Comparison of ENCODE assay signal across 16 mouse cellular contexts in the genomic region with DNA sequence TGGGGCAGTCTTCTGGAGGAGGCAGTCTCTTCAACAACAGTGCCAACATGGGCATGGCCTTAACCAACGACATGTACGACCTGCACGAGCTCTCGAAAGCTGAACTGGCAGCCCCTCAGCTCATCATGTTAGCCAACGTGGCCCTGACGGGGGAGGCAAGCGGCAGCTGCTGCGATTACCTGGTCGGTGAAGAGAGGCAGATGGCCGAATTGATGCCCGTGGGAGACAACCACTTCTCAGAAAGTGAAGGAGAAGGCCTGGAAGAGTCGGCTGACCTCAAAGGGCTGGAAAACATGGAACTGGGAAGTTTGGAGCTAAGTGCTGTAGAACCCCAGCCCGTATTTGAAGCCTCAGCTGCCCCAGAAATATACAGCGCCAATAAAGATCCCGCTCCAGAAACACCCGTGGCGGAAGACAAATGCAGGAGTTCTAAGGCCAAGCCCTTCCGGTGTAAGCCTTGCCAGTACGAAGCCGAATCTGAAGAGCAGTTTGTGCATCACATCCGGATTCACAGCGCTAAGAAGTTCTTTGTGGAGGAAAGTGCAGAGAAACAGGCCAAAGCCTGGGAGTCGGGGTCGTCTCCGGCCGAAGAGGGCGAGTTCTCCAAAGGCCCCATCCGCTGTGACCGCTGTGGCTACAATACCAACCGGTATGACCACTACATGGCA. TPM values are rescaled to one million over a fixed set of nuclear protein-coding genes. Genes with fewer than 3 reads are reported as not detected.
A peak's percentile ranks its signal among the peaks of the same experiment; 100 is the strongest.
DNase-seq lines count a peak whose midpoint lies in the region; ATAC-seq and TF ChIP-seq lines count a peak whose summit lies in the region.
"Had no signal": no experiment of that assay in that cellular context is flagged by ENCODE, and none has a peak within 500 bp of the region (broad histone marks: within the 10 kb centered on the region; RNA-seq: fewer than 3 reads in every experiment).

No protein-coding gene starts in this region.

- intact Hi-C loops in left cerebral cortex, postnatal 10 days (cut with DNase I): no loop called here

- H3K9me3 ChIP-seq in forebrain, embryonic 12.5 days: no peaks in the 10 kb centered on the region
- no peaks in the 10 kb centered on the region for H3K9me3 ChIP-seq in forebrain, postnatal 0 days (ENCODE audit: low read length)
- no peaks in the 10 kb centered on the region for H3K9me3 ChIP-seq in liver, embryonic 11.5 days (ENCODE audit: control insufficient read depth, low read length)
- H3K9me3 ChIP-seq in CH12.LX (replicated peaks; ENCODE audit: low read length): peaks cover 18% of the 10 kb centered on the region
- H3K9me3 ChIP-seq in embryonic facial prominence, embryonic 12.5 days: no peaks in the 10 kb centered on the region
- H3K9me3 ChIP-seq: liver, embryonic 15.5 days had no signal

- H3K79me2 ChIP-seq in CH12.LX (replicated peaks; ENCODE audit: control insufficient read depth, extremely low read depth, insufficient read depth, poor library complexity, severe bottlenecking): peaks cover 62% of the 10 kb centered on the region

- dilution Hi-C loops in CH12.LX (cut with MboI; ENCODE audit: extremely low pct_ligation_motif_present, extremely low pct_unique_long_range_greater_than_20kb, low sequenced_read_pairs): no loop called here

- no peak overlapping the region for H3K27ac ChIP-seq in forebrain, embryonic 12.5 days
- H3K27ac ChIP-seq in forebrain, postnatal 0 days (ENCODE audit: low read depth, low read length): no peak overlapping the region
- H3K27ac ChIP-seq in liver, embryonic 11.5 days (ENCODE audit: low read depth, low read length): no peak overlapping the region
- H3K27ac ChIP-seq in CH12.LX (ENCODE audit: insufficient read depth, low read depth): no peak overlapping the region
- H3K27ac ChIP-seq in embryonic facial prominence, embryonic 12.5 days: no peak overlapping the region
- H3K27ac ChIP-seq: gastrocnemius, adult 2 months; liver, embryonic 15.5 days had no signal

- TF ChIP-seq EP300 in CH12.LX (IDR thresholded peaks at IDR 0.05; ENCODE audit: low read length): no peak

- 95% methylated on average over 30 of the region's 30 CpGs for WGBS in forebrain, embryonic 12.5 days
- WGBS in forebrain, postnatal 0 days: 94% methylated on average over 30 of the region's 30 CpGs
- WGBS in liver, embryonic 11.5 days: 93% methylated on average over 30 of the region's 30 CpGs
- WGBS in embryonic facial prominence, embryonic 12.5 days: 95% methylated on average over 30 of the region's 30 CpGs

- peaks cover 10% of the 10 kb centered on the region for H3K4me1 ChIP-seq in forebrain, embryonic 12.5 days
- H3K4me1 ChIP-seq in forebrain, postnatal 0 days (ENCODE audit: insufficient read depth): 0 out of 2 replicates have a peak, but pooled peaks cover 3% of the 10 kb centered on the region
- H3K4me1 ChIP-seq in liver, embryonic 11.5 days (replicated peaks; ENCODE audit: control insufficient read depth, insufficient read depth, low read length): peaks cover 6% of the 10 kb centered on the region
- peaks cover 3 to 48% of the 10 kb centered on the region in 2 experiments for H3K4me1 ChIP-seq in CH12.LX (ENCODE audit: control insufficient read depth in 1 of 2, insufficient read depth in 2 of 2)
- peaks cover 26% of the 10 kb centered on the region for H3K4me1 ChIP-seq in embryonic facial prominence, embryonic 12.5 days

- in situ Hi-C loops in CH12.LX (cut with MboI; ENCODE audit: low pct_ligation_motif_present, low pct_unique_long_range_greater_than_20kb, low sequenced_read_pairs): no loop called here

- H3K9ac ChIP-seq in forebrain, embryonic 12.5 days: no peak overlapping the region
- no peak overlapping the region for H3K9ac ChIP-seq in forebrain, postnatal 0 days
- H3K9ac ChIP-seq in liver, embryonic 11.5 days (ENCODE audit: low read depth, low read length): no peak overlapping the region
- H3K9ac ChIP-seq in CH12.LX (ENCODE audit: insufficient read depth, low read depth): no peak overlapping the region; the same call in 1 of the 2 replicates
- no peak overlapping the region for H3K9ac ChIP-seq in embryonic facial prominence, embryonic 12.5 days
- H3K9ac ChIP-seq: liver, embryonic 15.5 days had no signal

- no peak overlapping the region for H3K4me3 ChIP-seq in forebrain, embryonic 12.5 days (replicated peaks)
- no peak overlapping the region for H3K4me3 ChIP-seq in forebrain, postnatal 0 days (ENCODE audit: low read depth, low read length)
- no peak overlapping the region for H3K4me3 ChIP-seq in liver, embryonic 11.5 days (ENCODE audit: low read depth, low read length)
- peak overlapping the region in 2 of 3 experiments; percentile 3 to 18 for H3K4me3 ChIP-seq in CH12.LX (replicated peaks in 1 of 3; ENCODE audit: low read depth in 2 of 3, low read length in 2 of 3, poor library complexity in 1 of 3)
- no peak overlapping the region for H3K4me3 ChIP-seq in embryonic facial prominence, embryonic 12.5 days
- H3K4me3 ChIP-seq: gastrocnemius, adult 2 months had no signal

- no peak for ATAC-seq in forebrain, embryonic 12.5 days (ENCODE audit: low FRiP score)
- no peak for ATAC-seq in forebrain, postnatal 0 days
- ATAC-seq in liver, embryonic 11.5 days (replicated peaks; ENCODE audit: low FRiP score): no peak
- ATAC-seq in embryonic facial prominence, embryonic 12.5 days (ENCODE audit: insufficient number of reproducible peaks, insufficient read depth, low FRiP score, low TSS enrichment): no peak

- H3K27me3 ChIP-seq in forebrain, embryonic 12.5 days: peaks cover 6% of the 10 kb centered on the region; the same call in 1 of the 2 replicates
- no peaks in the 10 kb centered on the region for H3K27me3 ChIP-seq in forebrain, postnatal 0 days (ENCODE audit: insufficient read depth, low read length)
- no peaks in the 10 kb centered on the region for H3K27me3 ChIP-seq in liver, embryonic 11.5 days (replicated peaks; ENCODE audit: control insufficient read depth, insufficient read depth, low read length)
- H3K27me3 ChIP-seq in CH12.LX (replicated peaks): no peaks in the 10 kb centered on the region
- no peaks in the 10 kb centered on the region for H3K27me3 ChIP-seq in embryonic facial prominence, embryonic 12.5 days
- H3K27me3 ChIP-seq: liver, embryonic 15.5 days had no signal

- peak overlapping the region; percentile 75; the same call in 1 of the 2 replicates for H3K4me2 ChIP-seq in forebrain, embryonic 12.5 days
- no peak overlapping the region for H3K4me2 ChIP-seq in forebrain, postnatal 0 days (ENCODE audit: low read depth)
- peak overlapping the region; percentile 7; the same call in 1 of the 2 replicates for H3K4me2 ChIP-seq in liver, embryonic 11.5 days
- peak overlapping the region; percentile 71 for H3K4me2 ChIP-seq in CH12.LX (ENCODE audit: insufficient read depth, low read depth, poor library complexity, severe bottlenecking)
- H3K4me2 ChIP-seq in embryonic facial prominence, embryonic 12.5 days (replicated peaks): peak overlapping the region; percentile 59

- peaks cover 46% of the 10 kb centered on the region for H3K36me3 ChIP-seq in forebrain, embryonic 12.5 days (replicated peaks)
- peaks cover 3% of the 10 kb centered on the region; the same call in 1 of the 2 replicates for H3K36me3 ChIP-seq in forebrain, postnatal 0 days (ENCODE audit: insufficient read depth)
- H3K36me3 ChIP-seq in liver, embryonic 11.5 days (ENCODE audit: control insufficient read depth, insufficient read depth, low read length): peaks cover 39% of the 10 kb centered on the region
- H3K36me3 ChIP-seq in CH12.LX (replicated peaks in 1 of 2; ENCODE audit: control insufficient read depth in 1 of 2, insufficient read depth in 1 of 2, low read length in 1 of 2): peaks cover 28 to 42% of the 10 kb centered on the region in 2 experiments
- H3K36me3 ChIP-seq in embryonic facial prominence, embryonic 12.5 days: peaks cover 47% of the 10 kb centered on the region

- TF ChIP-seq CTCF in forebrain, postnatal 0 days (IDR thresholded peaks at IDR 0.05; ENCODE audit: low read depth): no peak
- no peak for TF ChIP-seq CTCF in CH12.LX (conservative IDR thresholded peaks at IDR 0.05 in 1 of 2, IDR thresholded peaks at IDR 0.05 in 1 of 2; ENCODE audit: low read depth in 2 of 2, low read length in 2 of 2)

- no peak for TF ChIP-seq POLR2A in CH12.LX (IDR thresholded peaks at IDR 0.05; ENCODE audit: low read depth, low read length)

- no peak for DNase-seq in forebrain, postnatal 0 days
- DNase-seq in liver, embryonic 11.5 days (ENCODE audit: low spot score): no peak
- DNase-seq in liver (no peak), CH12.LX (ENCODE audit: extremely low read depth) (no peak)
- no peak for DNase-seq in frontal cortex, postnatal 14 days (ENCODE audit: low spot score in 2 of 2)
- DNase-seq in left cerebral cortex, postnatal 10 days (ENCODE audit: extremely low spot score in 1 of 2, low spot score in 2 of 2): no peak
- DNase-seq: adrenal gland, postnatal 10 days; cerebellum, postnatal 36 days; gastrocnemius, adult 2 months; kidney, adult 11 months; right cerebral cortex, postnatal 14 days had no signal

- no peak for TF ChIP-seq RAD21 in CH12.LX (IDR thresholded peaks at IDR 0.05; ENCODE audit: low read depth, low read length)

RNA-seq across cellular contexts. Expression of gene Rest, which starts 2.8 kb away (rescaled TPM):
- 19.7 and 22.2 TPM in 2 replicates for polyA plus RNA-seq in forebrain, embryonic 12.5 days (2016; fragmentation: Nextera tagmentation; extraction: Ambion mirVana)
- 5.2 and 8.3 TPM in 2 replicates for total RNA-seq in forebrain, postnatal 0 days (2014; rRNA removed)
- polyA plus RNA-seq in forebrain, postnatal 0 days (2015; fragmentation: Nextera tagmentation; extraction: Ambion mirVana): 2.2 and 3.1 TPM in 2 replicates
- polyA plus RNA-seq in liver, embryonic 11.5 days (2014; fragmentation: Nextera tagmentation; extraction: Ambion mirVana): 21.8 and 22.7 TPM in 2 replicates
- total RNA-seq in CH12.LX (2012; rRNA removed) (15.4 and 15.9 TPM in 2 replicates), CH12.LX (2014; rRNA removed) (16.5 and 16.8 TPM in 2 replicates)
- polyA plus RNA-seq in CH12.LX (2012; ENCODE audit: insufficient read length, low read depth): 7.4 and 7.8 TPM in 2 replicates
- 56.5 and 59.7 TPM in 2 replicates for polyA plus RNA-seq in embryonic facial prominence, embryonic 12.5 days (2016; fragmentation: Nextera tagmentation; extraction: Ambion mirVana)
- total RNA-seq in left cerebral cortex, postnatal 10 days (2021): 1 to 10 TPM; 4.2 to 5.0 TPM

RNA-seq across cellular contexts. Expression of gene Noa1, which starts 41.8 kb away (rescaled TPM):
- 36.3 and 37.5 TPM in 2 replicates for polyA plus RNA-seq in forebrain, embryonic 12.5 days (2016; fragmentation: Nextera tagmentation; extraction: Ambion mirVana)
- total RNA-seq in forebrain, postnatal 0 days (2014; rRNA removed): 16.2 and 18.6 TPM in 2 replicates
- polyA plus RNA-seq in forebrain, postnatal 0 days (2015; fragmentation: Nextera tagmentation; extraction: Ambion mirVana): 32.5 and 36.6 TPM in 2 replicates
- polyA plus RNA-seq in liver, embryonic 11.5 days (2014; fragmentation: Nextera tagmentation; extraction: Ambion mirVana): 57.7 and 61.8 TPM in 2 replicates
- total RNA-seq in CH12.LX (2012; rRNA removed) (25.8 and 33.0 TPM in 2 replicates), CH12.LX (2014; rRNA removed) (44.3 and 45.7 TPM in 2 replicates)
- polyA plus RNA-seq in CH12.LX (2012; ENCODE audit: insufficient read length, low read depth): 59.4 and 60.7 TPM in 2 replicates
- polyA plus RNA-seq in embryonic facial prominence, embryonic 12.5 days (2016; fragmentation: Nextera tagmentation; extraction: Ambion mirVana): 32.7 and 33.8 TPM in 2 replicates
- 10 to 100 TPM; 23.3 to 27.5 TPM for total RNA-seq in left cerebral cortex, postnatal 10 days (2021)

RNA-seq across cellular contexts. Expression of gene Polr2b, which starts 41.9 kb away (rescaled TPM):
- polyA plus RNA-seq in forebrain, embryonic 12.5 days (2016; fragmentation: Nextera tagmentation; extraction: Ambion mirVana): 102 and 109 TPM in 2 replicates
- 76.2 and 97.5 TPM in 2 replicates for total RNA-seq in forebrain, postnatal 0 days (2014; rRNA removed)
- 50.7 and 53.2 TPM in 2 replicates for polyA plus RNA-seq in forebrain, postnatal 0 days (2015; fragmentation: Nextera tagmentation; extraction: Ambion mirVana)
- polyA plus RNA-seq in liver, embryonic 11.5 days (2014; fragmentation: Nextera tagmentation; extraction: Ambion mirVana): 70.0 and 81.3 TPM in 2 replicates
- total RNA-seq in CH12.LX (2012; rRNA removed) (133 and 140 TPM in 2 replicates), CH12.LX (2014; rRNA removed) (119 and 129 TPM in 2 replicates)
- polyA plus RNA-seq in CH12.LX (2012; ENCODE audit: insufficient read length, low read depth): 78.0 and 88.0 TPM in 2 replicates
- 76.4 and 78.9 TPM in 2 replicates for polyA plus RNA-seq in embryonic facial prominence, embryonic 12.5 days (2016; fragmentation: Nextera tagmentation; extraction: Ambion mirVana)
- total RNA-seq in left cerebral cortex, postnatal 10 days (2021): 10 to 100 TPM; 50.9 to 54.2 TPM

RNA-seq across cellular contexts. Expression of gene Spink2, which starts 56.8 kb away (rescaled TPM):
- polyA plus RNA-seq in forebrain, embryonic 12.5 days (2016; fragmentation: Nextera tagmentation; extraction: Ambion mirVana): 0.73 and 0.75 TPM in 2 replicates
- total RNA-seq in forebrain, postnatal 0 days (2014; rRNA removed): not detected in 2 replicates
- polyA plus RNA-seq in forebrain, postnatal 0 days (2015; fragmentation: Nextera tagmentation; extraction: Ambion mirVana): 0.88 and 2.0 TPM in 2 replicates
- 0.29 TPM in 1 of 2 replicates, not detected in the other for polyA plus RNA-seq in liver, embryonic 11.5 days (2014; fragmentation: Nextera tagmentation; extraction: Ambion mirVana)
- total RNA-seq in CH12.LX (2012; rRNA removed): 0.42 and 0.55 TPM in 2 replicates
- not detected in 2 replicates for total RNA-seq in CH12.LX (2014; rRNA removed)
- 0.67 and 1.3 TPM in 2 replicates for polyA plus RNA-seq in CH12.LX (2012; ENCODE audit: insufficient read length, low read depth)
- polyA plus RNA-seq in embryonic facial prominence, embryonic 12.5 days (2016; fragmentation: Nextera tagmentation; extraction: Ambion mirVana): 1.2 and 2.3 TPM in 2 replicates
- not detected for total RNA-seq in left cerebral cortex, postnatal 10 days (2021)
- total RNA-seq: gastrocnemius, adult 2 months; layer of hippocampus, postnatal 10 days; megakaryocyte-erythroid progenitor cell, adult 5-6 weeks had no signal

Comparison
In these comparisons a context has a peak if more than half of its experiments do, and no peak if none do; other contexts are left out.
1. H3K4me3 ChIP-seq: peak in CH12.LX (2 of 3); none in forebrain, embryonic 12.5 days (single experiment), forebrain, postnatal 0 days (single experiment), liver, embryonic 11.5 days (single experiment) and embryonic facial prominence, embryonic 12.5 days (single experiment).